Comparison of ENCODE assay signal across 9 mouse cellular contexts in the genomic region with DNA sequence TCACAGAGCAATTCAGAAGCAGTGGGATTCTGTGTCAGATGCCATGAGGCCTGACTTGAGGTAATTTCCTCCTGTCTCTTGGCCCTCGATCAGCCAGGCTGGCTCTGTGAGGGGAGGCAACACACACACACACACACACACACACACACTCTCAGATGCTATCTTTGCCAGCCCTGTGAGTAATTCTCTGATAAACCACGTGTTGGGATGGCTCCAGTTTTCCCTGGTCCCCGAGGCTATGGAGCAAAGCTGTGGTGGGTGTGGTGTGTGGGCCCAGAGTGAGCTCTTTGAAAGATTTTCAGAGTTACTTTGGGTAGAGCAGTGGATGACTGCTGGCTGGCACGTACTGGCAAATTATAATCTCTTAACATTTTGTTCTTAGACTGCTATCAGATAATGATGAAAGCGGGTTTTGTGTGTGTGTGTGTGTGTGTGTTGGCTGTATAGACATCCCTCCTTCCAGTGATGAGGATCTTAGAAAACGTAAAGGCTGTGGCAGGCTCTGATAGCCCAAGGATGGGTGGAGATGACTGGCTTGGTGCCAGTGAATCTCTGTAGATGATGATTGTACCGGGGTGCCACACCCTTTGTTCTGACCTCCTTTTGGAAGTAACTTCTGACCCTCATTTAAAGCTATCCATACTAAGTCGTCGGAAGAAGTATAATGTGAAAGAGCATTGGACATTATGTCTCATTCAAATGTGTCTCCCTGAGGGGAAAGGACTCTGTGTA.
DNase-seq lines count a peak whose midpoint lies in the region; ATAC-seq lines count a peak whose summit lies in the region.
"Had no signal": no experiment of that assay in that cellular context is flagged by ENCODE, and none has a peak within 500 bp of the region (broad histone marks: within the 10 kb centered on the region; RNA-seq: fewer than 3 reads in every experiment).

No protein-coding gene starts in this region.

- no peak overlapping the region for H3K4me2 ChIP-seq in midbrain, embryonic 13.5 days (replicated peaks)

- H3K27ac ChIP-seq in midbrain, embryonic 13.5 days, result no peak overlapping the region

- H3K27me3 ChIP-seq in midbrain, embryonic 13.5 days, result no peaks in the 10 kb centered on the region
- H3K27me3 ChIP-seq: megakaryocyte, embryonic 14.5 days had no signal

- intact Hi-C loops in gastrocnemius, postnatal 14 days (cut with DNase I; ENCODE audit: low total_unique reads), result no loop called here
- intact Hi-C loops in left cerebral cortex, postnatal 25 days (cut with DNase I), result no loop called here

- H3K4me3 ChIP-seq in midbrain, embryonic 13.5 days (replicated peaks), result no peak overlapping the region
- H3K4me3 ChIP-seq: megakaryocyte, embryonic 14.5 days had no signal

- no peaks in the 10 kb centered on the region for H3K36me3 ChIP-seq in midbrain, embryonic 13.5 days

- DNase-seq in gastrocnemius, postnatal 14 days, result peak; percentile 20
- DNase-seq in gastrocnemius, adult 8-10 months (ENCODE audit: low spot score in 2 of 2), result no peak
- DNase-seq in Muller cell, postnatal 12 days (ENCODE audit: inconsistent ontology term), result peak; percentile 92
- DNase-seq in fibroblast of lung, adult 2 months (ENCODE audit: low read depth), result peak; percentile 66
- DNase-seq in left cerebral cortex, postnatal 25 days (ENCODE audit: low spot score in 2 of 2), result peak; percentile 60 to 94
- DNase-seq in neural tube, embryonic 10.5 days (ENCODE audit: extremely low spot score, low spot score), result no peak
- DNase-seq in cerebellum, postnatal 25 days, result no peak

- 84% methylated on average over 9 of the region's 9 CpGs for WGBS in midbrain, embryonic 13.5 days

- no peaks in the 10 kb centered on the region for H3K4me1 ChIP-seq in midbrain, embryonic 13.5 days (replicated peaks)
- H3K4me1 ChIP-seq: megakaryocyte, embryonic 14.5 days had no signal

- no peak overlapping the region for H3K9ac ChIP-seq in midbrain, embryonic 13.5 days (replicated peaks)

- no peak for ATAC-seq in midbrain, embryonic 13.5 days

- H3K9me3 ChIP-seq in midbrain, embryonic 13.5 days, result no peaks in the 10 kb centered on the region
- H3K9me3 ChIP-seq: megakaryocyte, embryonic 14.5 days had no signal

Comparison
In these comparisons a context has a peak if more than half of its experiments do, and no peak if none do; other contexts are left out.
1. DNase-seq: peak in gastrocnemius, postnatal 14 days (single experiment), Muller cell, postnatal 12 days (single experiment), fibroblast of lung, adult 2 months (single experiment) and left cerebral cortex, postnatal 25 days (2 of 2); none in gastrocnemius, adult 8-10 months (0 of 2), neural tube, embryonic 10.5 days (single experiment) and cerebellum, postnatal 25 days (0 of 2).